Mouse (Mus musculus) neutrophil, adult 59 days (primary cell): ENCODE data around the gene Psmd9. TPM values are rescaled to one million over a fixed set of nuclear protein-coding genes. Genes with fewer than 3 reads are reported as not detected.

Source experiments
- total RNA-seq, 2 experiments: library from RNA; stranded (reverse); gene quantifications; 1 replicate in 1 of 2; 2 replicates in 1 of 2; pipeline ENCODE4 v1.2.4; 2023

Gene Psmd9
- total RNA-seq: 10 to 100 TPM; 13.1 to 14.3 TPM

DNA sequence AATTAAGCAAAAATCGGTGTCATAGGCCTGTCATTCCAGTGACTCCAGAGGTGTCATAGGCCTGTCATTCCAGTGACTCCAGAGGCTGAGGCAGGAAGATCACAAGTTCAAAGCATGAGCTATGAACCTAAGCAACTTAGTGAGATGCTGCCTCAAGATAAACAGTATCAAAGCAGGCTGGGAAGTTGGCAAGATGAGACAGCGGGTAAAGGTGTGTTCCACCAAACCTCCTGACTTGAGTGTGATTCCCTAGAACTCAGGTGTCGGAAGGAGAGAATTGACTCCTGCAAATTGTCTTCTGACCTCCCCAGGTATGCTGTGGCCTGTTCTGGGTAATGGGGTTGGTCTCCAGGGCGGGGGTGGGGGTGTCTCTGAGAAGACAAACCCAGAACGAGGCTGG, at the start of gene Psmd9:
Psmd9 (plus strand) TSS at position 130 of the 400 bp plus-strand sequence.

DNA sequence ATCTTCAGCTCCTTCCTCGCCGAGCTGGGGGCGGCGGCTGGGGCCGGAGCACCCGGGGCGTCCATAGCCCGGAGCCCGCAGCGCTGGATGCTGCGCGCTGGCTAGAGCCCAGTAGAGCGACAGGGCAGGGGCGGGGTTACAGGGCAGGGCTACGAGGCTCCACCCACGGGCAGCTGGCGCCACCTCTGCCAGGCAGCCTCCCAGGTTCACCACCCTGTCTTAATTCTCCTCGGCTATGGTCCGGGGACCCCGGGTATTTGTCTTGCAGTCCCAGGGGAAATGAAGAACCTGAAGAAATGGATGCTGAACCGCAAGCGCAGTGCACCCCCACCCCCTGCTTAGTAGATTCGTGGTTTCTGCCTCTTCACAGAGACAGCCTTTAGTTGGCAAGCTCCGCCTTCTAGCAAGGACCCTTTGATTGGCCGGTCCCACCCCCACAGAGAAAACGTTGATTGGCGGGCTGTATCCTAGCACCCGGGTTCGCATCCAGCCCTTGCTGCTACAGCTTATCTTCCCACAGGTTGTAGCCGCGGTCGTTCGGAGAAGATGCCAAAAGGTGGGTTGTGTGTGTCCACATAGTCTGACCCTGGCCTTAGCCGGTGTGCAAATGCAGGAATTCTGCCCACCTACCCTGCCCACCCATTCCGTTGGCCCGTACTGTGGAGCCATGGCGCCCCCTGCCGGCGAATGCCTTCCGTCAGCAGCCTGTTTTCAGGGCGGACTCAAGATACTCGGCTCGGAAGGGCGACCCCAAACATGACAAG, 36.7 kb upstream of the Psmd9 start, which contains the start of gene Rhof:
Rhof (minus strand) TSS at position 385 of the 764 bp plus-strand sequence.

DNA sequence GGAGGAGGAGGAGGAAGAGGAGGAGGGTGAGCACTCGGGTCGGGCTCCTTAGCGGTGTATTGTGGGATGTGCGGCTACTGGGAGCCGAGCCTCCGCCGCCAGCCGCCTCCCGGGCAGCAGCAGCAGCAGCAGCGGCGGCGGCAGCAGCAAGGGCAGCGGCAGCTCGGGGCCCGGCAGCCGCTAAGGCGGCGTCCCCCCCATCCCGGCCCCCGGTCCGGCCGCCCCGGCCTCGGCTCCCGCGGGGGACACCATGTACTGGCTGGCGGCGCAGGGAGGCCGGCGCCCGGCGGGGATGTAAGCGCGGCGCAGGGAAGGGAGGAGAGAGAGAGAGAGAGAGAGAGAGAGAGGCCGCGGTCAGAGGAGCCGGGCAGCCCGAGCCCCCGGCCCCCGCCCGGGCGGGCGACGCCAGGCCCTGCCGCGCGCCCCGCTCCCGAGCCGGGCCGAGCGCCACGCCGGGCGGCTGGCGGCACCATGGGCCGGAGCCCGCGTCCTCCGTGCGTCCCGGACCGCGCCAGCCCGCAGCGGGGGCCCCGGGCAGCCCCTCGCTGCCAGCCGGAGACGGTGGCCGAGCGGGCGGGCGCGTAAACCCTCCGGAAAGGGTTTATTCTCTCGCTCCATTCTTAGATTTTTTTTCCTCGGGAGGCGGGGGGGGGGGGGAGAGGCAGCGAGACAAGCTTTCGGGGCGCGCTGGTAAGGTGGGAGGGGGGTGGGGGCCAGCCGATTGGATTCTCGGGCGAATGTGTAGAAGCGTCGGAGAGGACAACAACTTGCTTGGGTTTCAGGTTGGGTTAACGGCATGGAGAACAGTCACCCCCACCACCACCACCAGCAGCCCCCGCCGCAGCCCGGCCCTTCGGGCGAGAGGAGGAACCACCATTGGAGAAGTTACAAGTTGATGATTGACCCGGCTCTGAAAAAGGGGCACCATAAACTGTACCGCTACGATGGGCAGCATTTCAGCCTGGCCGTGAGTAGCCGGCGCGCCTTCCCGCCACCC, 26.8 kb upstream of the Psmd9 start, which contains the start of gene Setd1b:
Setd1b (plus strand) TSS at position 33 of the 997 bp plus-strand sequence.

DNA sequence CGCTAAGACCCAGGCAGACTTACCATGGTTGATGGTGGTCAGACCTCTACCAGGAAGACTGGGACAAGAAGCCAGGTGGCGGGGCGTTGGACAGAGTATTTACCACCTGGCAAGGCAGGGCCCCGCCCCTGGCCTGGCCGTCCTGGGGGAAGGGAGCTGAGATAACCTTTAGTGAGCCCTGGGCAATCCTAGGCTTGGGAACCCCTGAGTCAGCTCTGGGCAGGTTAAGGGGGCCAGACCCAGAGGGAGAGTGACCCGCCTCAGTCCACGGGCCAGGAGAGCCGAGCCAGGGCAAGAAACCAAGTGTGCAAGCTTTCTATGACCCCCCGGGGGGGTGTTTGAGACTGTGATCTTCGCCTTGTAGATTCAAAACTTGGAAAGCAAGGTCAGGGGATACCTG, 13.4 kb downstream of the Psmd9 start, which contains the start of gene Hpd:
Hpd (minus strand) TSS at position 77 of the 400 bp plus-strand sequence.

DNA sequence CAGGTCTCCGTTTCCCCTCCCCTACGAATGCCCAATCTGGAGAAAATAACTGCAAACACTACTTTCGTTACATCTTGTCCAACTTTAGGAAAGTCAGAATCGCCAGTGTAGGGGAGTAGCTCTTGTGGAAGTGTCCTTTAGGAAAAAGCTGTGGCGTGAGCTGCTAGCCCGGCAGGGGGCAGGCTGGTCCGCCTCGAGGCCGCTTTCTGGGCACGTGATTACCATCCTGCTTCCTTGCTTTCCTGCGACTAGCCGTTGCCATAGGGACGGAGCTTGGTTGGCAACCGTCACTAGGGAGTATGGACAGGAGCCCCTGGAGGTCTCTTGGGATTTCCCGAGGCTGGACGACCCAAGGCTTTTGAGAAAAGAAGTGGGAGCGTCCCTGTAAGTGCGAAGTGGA, 82.6 kb downstream of the Psmd9 start, which contains the start of gene Wdr66:
Wdr66 (plus strand) TSS at position 269 of the 400 bp plus-strand sequence.

Other genes starting within 250 kb of the Psmd9 start
- 10 to 100 TPM; 23.5 to 30.0 TPM for gene Kdm2b, start 179.6 kb upstream of the Psmd9 start, total RNA-seq
- gene Orai1, start 154.3 kb upstream of the Psmd9 start, total RNA-seq: 10 to 100 TPM; 73.6 to 76.0 TPM
- gene Morn3, start 122.4 kb upstream of the Psmd9 start, total RNA-seq: under 1 TPM in 1 of 2 experiments, not detected in 1; 0.68 TPM
- 1 to 10 TPM; 2.0 to 5.3 TPM for gene Tmem120b, start 101.0 kb upstream of the Psmd9 start, total RNA-seq
- 10 to 100 TPM; 16.1 to 17.6 TPM for gene Rhof, start 36.7 kb upstream of the Psmd9 start, total RNA-seq
- gene Setd1b, start 27.2 kb upstream of the Psmd9 start, total RNA-seq: 10 to 100 TPM; 78.1 to 79.1 TPM
- not detected for gene Hpd, start 13.3 kb downstream of the Psmd9 start, total RNA-seq
- gene Wdr66, start 82.7 kb downstream of the Psmd9 start, total RNA-seq: under 1 TPM in 1 of 2 experiments, not detected in 1; 0.18 TPM
- gene Bcl7a, start 174.4 kb downstream of the Psmd9 start, total RNA-seq: 1 to 10 TPM; 7.1 to 9.0 TPM
- 10 to 100 TPM; 47.0 to 48.1 TPM for gene Mlxip, start 225.4 kb downstream of the Psmd9 start, total RNA-seq